Mouse (Mus musculus): ENCODE data around the gene Babam2. TPM values are rescaled to one million over a fixed set of nuclear protein-coding genes. Genes with fewer than 3 reads are reported as not detected.

The Babam2 gene
- total and polyA plus RNA-seq, 3 experiments, result 25.2 to 32.9 (median 28.4) TPM

GRCm38 (mm10) chr5:31870856-31871520 lies 173.5 kb downstream of the Babam2 start:
- H3K79me2 ChIP-seq (replicated peaks; ENCODE audit: control insufficient read depth, insufficient read depth, low read length), result no peaks in the 10 kb centered on the region
- H3K4me3 ChIP-seq, result no peak overlapping the region
- peak overlapping the region; percentile 24 for H3K27ac ChIP-seq
- no peaks in the 10 kb centered on the region for H3K27me3 ChIP-seq (ENCODE audit: control insufficient read depth, insufficient read depth, low read length)
- intact Hi-C loops (cut with DNase I), result loop anchor here (5.0 kb wide), 1 partner anchor 169 kb away; no protein-coding TSS in a partner anchor
- H3K9ac ChIP-seq (ENCODE audit: low read depth, low read length), result no peak overlapping the region
- H3K36me3 ChIP-seq (ENCODE audit: control insufficient read depth, insufficient read depth, low read length), result peaks cover under 1% of the 10 kb centered on the region; the same call in 1 of the 2 replicates
- TF ChIP-seq CTCF (IDR thresholded peaks at IDR 0.05) (no peak), POLR2A (IDR thresholded peaks at IDR 0.05; ENCODE audit: insufficient read depth, low read depth, low read length) (no peak), EP300 (IDR thresholded peaks at IDR 0.05; ENCODE audit: insufficient read depth, low read depth, low read length) (no peak)
- WGBS, result 56% methylated on average over 8 of the region's 8 CpGs
- peak; percentile 33 to 64 for DNase-seq
- H3K4me1 ChIP-seq (ENCODE audit: control insufficient read depth, insufficient read depth, low read length), result no peaks in the 10 kb centered on the region

- Histone ChIP-seq H3K4me3 (no peak overlapping the region), H3K36me3 (ENCODE audit: control insufficient read depth, insufficient read depth, low read length) (peaks cover 12% of the 10 kb centered on the region), H3K79me2 (replicated peaks; ENCODE audit: control insufficient read depth, insufficient read depth, low read length) (no peaks in the 10 kb centered on the region), H3K27me3 (ENCODE audit: control insufficient read depth, insufficient read depth, low read length) (no peaks in the 10 kb centered on the region), H3K9ac (ENCODE audit: low read depth, low read length) (no peak overlapping the region), H3K27ac (no peak overlapping the region), H3K4me1 (ENCODE audit: control insufficient read depth, insufficient read depth, low read length) (peaks cover 12% of the 10 kb centered on the region)
- DNase-seq, result no peak
- intact Hi-C loops (cut with DNase I), result loop anchor here (5.0 kb wide), 1 partner anchor 171 kb away; no protein-coding TSS in a partner anchor
- no peak for TF ChIP-seq POLR2A (IDR thresholded peaks at IDR 0.05; ENCODE audit: insufficient read depth, low read depth, low read length)
- TF ChIP-seq EP300 (IDR thresholded peaks at IDR 0.05; ENCODE audit: insufficient read depth, low read depth, low read length), result no peak
- TF ChIP-seq CTCF (IDR thresholded peaks at IDR 0.05), result no peak
- WGBS, result 100% methylated on average over 2 of the region's 2 CpGs
These were observed 175.8 kb downstream of the Babam2 start for GRCm38 (mm10) chr5:31873328-31873727.

- peaks cover 12% of the 10 kb centered on the region for H3K4me1 ChIP-seq (ENCODE audit: control insufficient read depth, insufficient read depth, low read length)
- no peak for DNase-seq
- no peak for TF ChIP-seq EP300 (IDR thresholded peaks at IDR 0.05; ENCODE audit: insufficient read depth, low read depth, low read length)
- H3K79me2 ChIP-seq (replicated peaks; ENCODE audit: control insufficient read depth, insufficient read depth, low read length), result no peaks in the 10 kb centered on the region
- no peak overlapping the region for H3K27ac ChIP-seq
- H3K27me3 ChIP-seq (ENCODE audit: control insufficient read depth, insufficient read depth, low read length), result no peaks in the 10 kb centered on the region
- 60% methylated on average over 1 of the region's 1 CpGs for WGBS
- H3K4me3 ChIP-seq, result no peak overlapping the region
- no peak overlapping the region for H3K9ac ChIP-seq (ENCODE audit: low read depth, low read length)
- peaks cover 12% of the 10 kb centered on the region for H3K36me3 ChIP-seq (ENCODE audit: control insufficient read depth, insufficient read depth, low read length)
- intact Hi-C loops (cut with DNase I), result loop anchor here (5.0 kb wide), 1 partner anchor 172 kb away; no protein-coding TSS in a partner anchor
These were observed 177.1 kb downstream of the Babam2 start for GRCm38 (mm10) chr5:31874543-31874942.

GRCm38 (mm10) chr5:31875443-31875842 lies 178.0 kb downstream of the Babam2 start:
- no peak overlapping the region; the same call in 1 of the 2 replicates for H3K27ac ChIP-seq
- no peak for TF ChIP-seq CTCF (IDR thresholded peaks at IDR 0.05)
- no peak for TF ChIP-seq POLR2A (IDR thresholded peaks at IDR 0.05; ENCODE audit: insufficient read depth, low read depth, low read length)
- no peak for TF ChIP-seq EP300 (IDR thresholded peaks at IDR 0.05; ENCODE audit: insufficient read depth, low read depth, low read length)

GRCm38 (mm10) chr5:31876216-31876974 lies 178.9 kb downstream of the Babam2 start:
- H3K36me3 ChIP-seq (ENCODE audit: control insufficient read depth, insufficient read depth, low read length), result peaks cover 12% of the 10 kb centered on the region
- H3K4me3 ChIP-seq, result no peak overlapping the region; the same call in 1 of the 2 replicates
- H3K27ac ChIP-seq, result peak overlapping the region; percentile 70
- H3K9ac ChIP-seq (ENCODE audit: low read depth, low read length), result peak overlapping the region; percentile 54
- WGBS, result 6% methylated on average over 8 of the region's 8 CpGs
- H3K4me1 ChIP-seq (ENCODE audit: control insufficient read depth, insufficient read depth, low read length), result peaks cover 14% of the 10 kb centered on the region
- intact Hi-C loops (cut with DNase I), result loop anchor here (5.0 kb wide), 2 partner anchors 54 to 304 kb away; no protein-coding TSS in a partner anchor
- no peaks in the 10 kb centered on the region for H3K79me2 ChIP-seq (replicated peaks; ENCODE audit: control insufficient read depth, insufficient read depth, low read length)
- no peaks in the 10 kb centered on the region for H3K27me3 ChIP-seq (ENCODE audit: control insufficient read depth, insufficient read depth, low read length)
- TF ChIP-seq CTCF (IDR thresholded peaks at IDR 0.05) (peak; percentile 11; the same call in 1 of the 2 replicates), POLR2A (IDR thresholded peaks at IDR 0.05; ENCODE audit: insufficient read depth, low read depth, low read length) (peak; percentile 48; the same call in 1 of the 2 replicates), EP300 (IDR thresholded peaks at IDR 0.05; ENCODE audit: insufficient read depth, low read depth, low read length) (no peak)
- DNase-seq, result peak; percentile 34 to 65

More at GRCm38 (mm10) chr5:31875443-31875842, 178.0 kb downstream of the Babam2 start:
- Histone ChIP-seq H3K4me1 (ENCODE audit: control insufficient read depth, insufficient read depth, low read length) (peaks cover 12% of the 10 kb centered on the region), H3K36me3 (ENCODE audit: control insufficient read depth, insufficient read depth, low read length) (peaks cover 12% of the 10 kb centered on the region), H3K27me3 (ENCODE audit: control insufficient read depth, insufficient read depth, low read length) (no peaks in the 10 kb centered on the region), H3K79me2 (replicated peaks; ENCODE audit: control insufficient read depth, insufficient read depth, low read length) (no peaks in the 10 kb centered on the region), H3K4me3 (no peak overlapping the region), H3K9ac (ENCODE audit: low read depth, low read length) (no peak overlapping the region)
- no peak for DNase-seq
- 82% methylated on average over 3 of the region's 3 CpGs for WGBS
- intact Hi-C loops (cut with DNase I), result loop anchor here (5.0 kb wide), 2 partner anchors 53 to 303 kb away; no protein-coding TSS in a partner anchor
